Mouse (Mus musculus) bone marrow macrophage, adult 2 months (primary cell): ENCODE measurements around the gene Car3.

Experiments
- CTCF ChIP-seq: IDR thresholded peaks from 2 replicates; pipeline ENCODE4 v1.5.1; 2012; ENCODE audit warnings: low read depth, mild to moderate bottlenecking, low read length, moderate library complexity
- POLR2A ChIP-seq: IDR thresholded peaks from 2 replicates; pipeline ENCODE4 v1.6.1; 2012; ENCODE audit warnings: mild to moderate bottlenecking, low read depth, low read length, borderline replicate concordance

GRCm38 (mm10) chr3:14895333-14895732 is 32.0 kb downstream of the Car3 start:
- TF ChIP-seq CTCF, result no peak
- no peak for TF ChIP-seq POLR2A
